Mouse (Mus musculus): ENCODE measurements around the gene Iqschfp.

DNA sequence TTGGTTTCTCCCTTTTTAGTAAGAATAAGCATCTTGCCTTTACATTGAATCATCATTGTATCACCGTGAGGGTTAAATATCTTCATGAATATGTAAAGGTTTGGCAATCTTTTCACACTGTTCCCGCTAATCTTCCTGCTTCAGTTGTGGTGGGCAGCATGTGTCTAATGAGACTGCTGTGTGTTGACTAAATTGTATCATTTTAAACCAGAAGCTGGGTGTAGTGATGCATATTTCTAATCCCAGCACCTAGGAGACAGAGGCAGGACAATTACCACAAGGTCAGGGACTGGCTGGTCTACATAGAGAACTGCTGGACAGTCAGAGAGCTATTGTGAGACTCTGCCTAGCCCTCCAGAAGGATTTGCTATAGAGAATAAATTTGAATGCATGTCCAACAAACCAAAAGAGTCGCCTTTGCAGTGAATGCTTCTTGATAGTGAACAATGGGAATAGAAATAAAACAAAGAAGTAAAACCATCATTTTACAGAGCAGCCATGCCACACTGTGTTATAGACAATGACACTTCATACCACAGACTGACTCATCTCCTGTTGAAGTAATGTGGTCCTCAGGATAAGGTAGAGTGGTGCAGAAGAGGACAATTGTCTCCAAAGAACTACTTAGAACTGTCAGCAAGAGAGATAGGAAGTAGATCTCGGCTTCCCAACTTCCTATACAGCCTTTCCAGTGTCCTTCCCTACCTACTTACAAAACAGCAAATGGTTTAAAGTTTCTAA is 310.3 kb downstream of the Iqschfp start:
- TF ChIP-seq CTCF (IDR thresholded peaks at IDR 0.05; ENCODE audit: extremely low read depth, insufficient read depth, low read length): no peak
- no peak for TF ChIP-seq POLR2A (IDR thresholded peaks at IDR 0.05; ENCODE audit: extremely low read depth, insufficient read depth, low read length)

Measured in cortical plate, adult 2 months (tissue).